Mouse (Mus musculus) MN1 (cell line): ENCODE measurements around the gene Aldh3a2.
A peak's percentile ranks its signal among the peaks of the same experiment; 100 is the strongest.

Experiments used
- DNase-seq: peaks from one replicate; pipeline ENCODE4 v3.0.0-alpha.2; 2016; ENCODE audit warnings: low spot score

Aldh3a2 gene

DNA sequence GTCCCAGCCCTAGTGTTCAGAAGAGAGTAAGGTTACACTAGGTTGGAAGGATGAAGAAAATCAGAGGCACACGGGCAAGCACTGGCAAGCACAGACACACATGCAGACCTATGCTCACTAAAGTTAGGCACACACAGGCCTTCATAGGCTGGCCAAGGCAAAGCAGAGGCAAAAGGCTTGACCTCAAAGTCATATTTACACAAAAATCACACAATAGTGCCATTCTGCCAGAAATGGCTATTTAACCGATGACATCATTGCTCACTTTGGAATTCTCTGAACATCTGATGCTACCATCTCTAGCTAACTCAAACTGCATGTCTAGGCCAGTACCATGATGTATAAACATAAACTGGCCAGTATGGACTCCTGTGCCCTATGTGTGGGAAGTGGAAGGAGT lies 6.7 kb upstream of the Aldh3a2 start:
- DNase-seq = no peak

DNA sequence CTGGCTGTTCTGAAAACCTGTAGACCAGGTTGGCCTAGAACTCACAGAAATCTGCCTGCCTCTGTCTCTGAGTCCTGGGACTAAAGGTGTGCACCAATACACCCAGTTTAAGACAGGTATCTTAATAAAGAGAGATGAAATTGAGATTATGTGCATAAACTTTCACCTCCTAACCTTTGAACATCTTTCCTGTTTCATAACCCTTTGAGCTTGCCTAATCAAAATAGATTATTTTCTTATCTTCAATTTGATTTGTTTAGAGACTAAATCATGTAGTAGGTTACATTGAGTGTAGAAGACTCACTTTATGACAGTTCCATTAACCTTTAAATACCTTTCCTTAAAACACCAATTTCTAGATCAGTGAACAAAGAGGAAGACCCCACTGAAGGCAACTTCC lies 4.3 kb upstream of the Aldh3a2 start:
- no peak for DNase-seq

DNA sequence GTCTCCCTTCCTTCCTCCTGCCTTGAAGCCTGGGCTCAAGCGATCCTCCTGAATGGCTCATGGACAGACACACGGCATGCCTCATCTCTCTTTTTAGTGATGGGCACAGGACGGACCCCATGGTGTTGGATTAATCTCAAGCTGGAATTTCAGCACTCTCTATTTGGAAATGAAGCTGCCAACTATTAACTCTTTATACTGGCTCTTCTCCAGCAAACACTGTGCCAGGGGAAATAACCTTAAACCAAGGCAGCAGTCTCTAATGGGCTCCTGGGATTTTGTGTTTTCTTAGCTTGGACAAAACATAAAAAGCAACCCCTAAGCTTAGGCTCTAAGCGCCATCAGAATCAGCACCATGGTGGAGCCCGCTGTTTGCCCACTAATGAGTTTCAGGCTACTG lies 3.1 kb upstream of the Aldh3a2 start:
- no peak for DNase-seq

DNA sequence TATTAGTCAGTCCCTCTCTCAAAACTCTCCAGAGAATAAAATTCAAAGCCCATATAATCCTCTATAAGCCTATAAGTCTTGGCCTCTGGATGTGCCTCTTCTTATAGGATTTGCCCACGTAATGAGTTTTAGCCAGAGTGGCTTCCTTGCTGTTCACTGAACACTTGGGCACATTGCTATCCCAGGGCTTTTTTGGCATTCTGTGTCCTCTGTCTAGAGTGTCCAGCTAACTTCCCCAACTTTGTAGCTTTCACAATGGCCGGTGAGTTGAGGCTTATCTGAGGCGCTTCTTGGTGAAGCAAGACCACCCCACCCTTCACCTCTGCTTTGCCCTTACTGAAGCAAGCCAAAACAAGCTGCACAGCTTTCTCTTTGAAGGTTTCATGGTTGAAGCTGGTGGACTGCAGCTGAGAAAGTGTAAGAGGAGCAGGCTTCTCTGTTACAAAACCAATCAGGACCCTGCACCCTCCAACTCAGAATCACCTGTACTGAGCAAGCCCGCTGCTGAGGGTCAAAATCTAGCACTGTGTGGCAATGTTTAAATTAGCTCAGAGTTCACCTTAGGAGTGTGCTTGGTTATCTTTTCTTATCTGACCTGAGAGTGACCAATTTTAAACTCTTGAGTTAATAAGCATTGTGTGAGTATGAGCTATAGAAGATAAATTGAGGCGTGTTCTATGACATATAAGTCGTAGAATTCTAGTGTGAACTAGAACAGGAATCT lies 1.5 kb upstream of the Aldh3a2 start:
- no peak for DNase-seq

DNA sequence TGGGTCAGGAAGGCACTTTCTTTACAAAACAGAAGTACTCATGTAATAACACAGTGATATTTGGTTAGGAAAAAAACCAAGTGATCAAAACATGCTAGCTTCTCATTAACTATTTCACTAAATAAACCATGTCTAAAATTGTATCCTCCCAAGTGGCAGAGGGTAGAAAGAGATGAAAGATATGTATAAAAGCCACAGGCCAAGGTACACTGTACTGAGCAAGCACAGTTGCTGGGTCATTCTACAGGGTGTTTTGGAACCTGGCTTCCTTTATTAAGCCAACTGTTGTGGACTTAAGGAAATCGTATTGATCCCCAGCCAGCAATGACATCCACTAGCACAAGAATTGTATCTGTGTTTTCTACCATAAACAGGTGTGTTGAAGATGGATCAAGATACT lies 3.4 kb downstream of the Aldh3a2 start:
- DNase-seq = no peak

DNA sequence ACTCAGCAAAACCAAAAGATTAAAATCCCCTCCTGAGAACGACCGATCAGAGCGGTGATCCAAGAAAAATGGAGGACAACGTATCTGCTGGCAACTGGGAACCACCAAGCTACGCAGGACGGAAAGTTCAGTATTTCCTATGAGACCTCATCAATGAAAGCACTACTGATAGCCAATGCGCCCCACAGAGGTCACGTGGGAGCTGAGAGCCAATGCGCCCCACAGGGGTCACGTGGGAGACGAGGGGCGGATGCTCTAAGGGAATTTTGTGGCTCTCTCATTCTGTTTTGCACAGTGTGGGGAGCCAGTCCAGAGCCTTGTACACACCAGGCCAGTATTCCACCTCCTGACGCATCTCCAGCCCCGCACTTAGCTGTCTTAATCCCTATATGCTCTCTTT lies 4.7 kb downstream of the Aldh3a2 start:
- DNase-seq = no peak

DNA sequence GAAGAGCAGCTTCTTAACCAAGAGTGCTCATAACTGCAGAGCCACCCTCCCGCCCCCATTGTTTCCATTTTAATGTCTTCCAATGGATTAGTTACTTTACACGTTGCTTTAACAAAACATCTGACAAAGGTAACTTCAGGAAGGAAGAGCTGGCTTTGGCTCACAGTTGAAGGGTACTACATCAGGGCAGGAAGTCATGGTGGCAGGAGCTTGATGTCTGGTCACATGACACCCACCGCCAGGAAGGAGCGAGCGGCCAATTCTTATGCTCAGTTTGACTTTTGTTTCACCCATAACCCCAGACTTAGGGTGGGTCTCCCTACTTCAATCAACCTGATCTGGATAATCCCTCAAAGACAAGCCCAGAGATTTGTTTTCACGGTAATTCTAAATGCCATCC lies 8.2 kb downstream of the Aldh3a2 start:
- no peak for DNase-seq

DNA sequence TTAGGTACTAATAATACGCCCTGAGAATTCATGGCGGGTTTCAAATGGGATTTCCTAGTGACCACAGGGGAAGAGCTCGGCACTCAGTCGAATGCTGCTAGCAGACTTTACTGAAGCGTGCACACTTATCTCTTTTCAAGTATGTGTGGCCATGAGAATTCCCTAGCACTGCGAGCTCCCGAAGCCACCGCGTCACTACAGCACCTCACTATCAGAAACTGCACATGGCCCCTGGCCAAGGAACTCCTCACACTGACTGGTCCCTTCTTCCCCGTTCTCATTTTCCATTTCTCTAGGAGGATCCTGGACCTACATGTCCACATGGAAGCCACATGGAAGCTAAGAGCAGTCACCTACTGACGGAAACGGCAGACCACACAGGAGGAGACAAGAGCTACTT lies 14.5 kb downstream of the Aldh3a2 start:
- no peak for DNase-seq

DNA sequence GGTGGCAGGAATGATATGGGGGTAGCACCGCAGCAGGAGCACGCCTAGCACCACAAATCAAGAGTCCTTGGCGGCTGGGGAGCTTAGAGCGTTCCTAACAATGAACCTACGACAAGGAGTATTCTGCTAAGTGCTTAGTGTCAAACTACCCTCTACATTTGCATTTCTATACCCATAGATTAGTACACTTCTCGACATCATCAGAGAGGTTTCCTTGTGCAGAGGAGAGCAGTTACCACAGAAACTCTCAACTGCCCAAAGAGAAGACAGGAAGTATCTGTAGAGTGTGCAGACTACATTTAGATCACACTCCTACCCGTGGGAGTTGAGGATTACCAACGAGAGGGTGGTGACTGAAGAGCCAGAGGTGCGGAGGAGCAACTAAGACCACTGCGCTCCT lies 15.5 kb downstream of the Aldh3a2 start:
- no peak for DNase-seq

DNA sequence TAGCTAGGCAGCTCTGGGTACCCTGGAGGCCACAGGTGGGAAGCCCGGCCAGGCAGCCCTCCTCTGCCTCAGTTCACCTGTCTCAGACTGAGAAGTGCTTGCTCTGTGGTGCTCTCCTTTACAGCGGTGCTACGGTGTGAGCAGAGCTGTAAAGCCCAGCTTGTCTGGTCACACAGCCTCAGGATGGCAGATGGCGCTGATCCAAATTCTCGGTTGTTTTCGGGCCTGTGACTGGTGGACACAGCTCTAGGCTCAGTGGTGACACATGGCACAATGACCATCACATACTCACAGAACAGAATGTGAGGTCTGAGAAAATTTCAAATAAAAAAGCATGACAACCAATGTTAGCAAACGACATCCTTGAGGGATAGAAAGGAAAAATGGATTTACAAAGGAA lies 22.9 kb downstream of the Aldh3a2 start:
- DNase-seq = no peak

DNA sequence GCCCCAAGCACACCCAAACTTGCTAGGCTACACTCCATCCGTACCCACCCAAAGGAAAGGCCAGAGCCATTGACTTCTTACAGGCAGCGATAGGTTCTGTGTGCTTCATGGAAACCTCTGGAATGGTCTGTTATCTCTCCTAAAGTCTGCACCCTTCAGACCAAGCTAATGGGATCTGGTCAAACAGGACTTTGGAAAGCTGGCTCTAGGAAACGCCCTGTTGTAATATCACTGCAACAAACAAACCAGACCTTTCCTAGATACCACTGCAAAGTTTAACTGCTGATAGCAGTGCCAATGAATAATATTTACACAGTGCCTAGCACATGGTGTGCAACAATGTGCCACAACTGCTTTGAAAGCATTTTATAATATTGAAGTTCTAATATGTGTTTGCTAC lies 31.2 kb downstream of the Aldh3a2 start:
- no peak for DNase-seq

DNA sequence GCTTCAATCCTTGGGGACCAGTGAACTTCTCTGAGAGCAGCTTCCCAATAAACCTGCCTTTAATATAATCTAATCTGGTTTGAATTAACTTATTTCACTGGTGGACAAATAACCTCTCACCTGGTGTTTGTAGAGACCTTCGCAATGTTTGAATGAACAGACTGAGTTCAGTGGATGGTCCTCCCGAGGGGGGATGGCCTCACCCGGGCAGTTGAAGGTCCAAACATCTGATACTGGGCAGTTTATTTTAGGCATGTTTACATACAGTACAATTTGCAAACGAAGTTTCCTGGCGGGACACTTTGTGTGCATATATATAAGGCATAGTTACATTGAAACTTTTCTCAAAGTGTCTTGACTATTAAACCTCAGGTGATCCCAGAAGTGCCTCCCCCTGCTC lies 33.1 kb downstream of the Aldh3a2 start:
- no peak for DNase-seq

DNA sequence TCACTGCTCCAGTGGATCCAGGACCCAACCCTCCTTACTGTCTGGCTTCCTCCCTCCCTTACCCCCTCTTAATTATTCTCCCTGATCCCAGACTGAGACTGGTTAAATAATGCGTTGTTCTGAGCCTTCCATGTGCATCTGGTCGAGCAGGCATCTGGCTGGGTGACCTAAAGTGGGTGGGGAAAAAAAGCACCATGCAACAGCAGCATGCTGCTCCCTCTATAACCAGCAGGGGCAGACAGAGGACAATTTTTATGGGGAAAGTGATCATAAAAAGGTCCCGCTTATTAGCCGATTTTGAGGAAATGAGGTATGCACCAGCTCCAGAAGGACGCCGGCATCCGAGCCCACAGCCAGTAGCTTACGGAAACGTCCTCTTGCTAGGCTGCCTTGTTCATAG lies 35.9 kb downstream of the Aldh3a2 start:
- peak; percentile 93 for DNase-seq

DNA sequence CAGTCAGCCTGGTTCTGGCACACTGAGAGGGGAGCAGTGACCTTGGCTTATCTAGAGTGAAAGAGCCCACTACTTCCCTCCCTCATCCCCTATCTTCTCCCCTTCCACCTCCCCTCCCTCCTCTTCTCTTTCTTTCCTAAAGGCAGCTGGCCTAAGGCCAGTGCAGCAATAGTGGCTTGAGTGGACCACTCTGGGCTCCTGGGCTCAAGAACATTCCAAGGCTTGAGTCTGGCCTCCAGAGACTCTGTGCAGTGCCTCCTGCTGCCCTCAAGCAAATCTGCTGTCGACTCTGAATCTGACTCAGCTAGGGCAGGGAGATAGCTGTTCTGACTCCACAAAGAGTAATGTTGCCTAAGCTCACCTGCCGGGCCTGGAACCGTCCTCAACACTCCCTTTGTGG lies 38.9 kb downstream of the Aldh3a2 start:
- DNase-seq = no peak

DNA sequence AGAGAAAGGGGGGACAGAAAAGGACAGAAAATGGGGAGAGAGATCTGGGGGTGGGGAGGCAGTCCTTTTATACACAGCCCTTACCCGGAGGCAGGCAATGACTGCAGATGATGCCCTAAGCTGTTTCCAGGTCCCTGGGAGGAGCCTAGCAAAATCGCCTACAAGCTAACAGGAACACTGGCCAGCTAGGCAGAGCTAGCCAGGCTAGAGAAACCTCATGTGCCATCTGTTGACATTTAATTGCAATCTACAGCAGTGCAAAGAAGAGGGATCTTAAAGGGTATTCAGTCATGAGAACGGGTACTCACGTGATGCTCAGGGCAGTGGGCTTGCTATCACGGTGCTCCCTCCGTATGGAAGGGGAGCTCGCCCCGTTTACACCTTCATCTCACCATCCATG lies 39.4 kb downstream of the Aldh3a2 start:
- DNase-seq = no peak

DNA sequence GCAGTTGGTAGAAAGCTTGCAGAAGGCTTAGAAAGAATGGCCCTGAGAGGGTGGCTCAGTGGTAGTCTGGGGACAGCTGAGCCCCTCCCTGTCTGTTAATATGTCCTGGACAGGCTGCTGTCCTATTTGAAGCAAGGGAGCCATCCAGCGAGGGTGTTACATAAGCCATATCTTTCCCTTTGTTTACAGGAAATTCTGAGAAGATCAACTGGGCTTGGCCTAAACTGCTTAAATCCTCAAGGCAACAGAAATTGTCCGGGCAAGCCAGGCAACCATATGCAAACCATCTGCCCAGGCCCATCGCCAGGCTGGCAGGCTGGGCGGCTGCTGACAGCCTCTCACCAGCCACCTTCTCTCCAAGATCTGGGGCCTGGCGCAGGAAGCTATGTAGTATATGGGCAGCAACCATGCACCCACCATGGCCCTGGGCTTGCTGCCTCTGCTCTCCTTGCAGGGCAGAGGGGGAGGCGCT lies 41.3 kb downstream of the Aldh3a2 start:
- DNase-seq = peak; percentile 21

DNA sequence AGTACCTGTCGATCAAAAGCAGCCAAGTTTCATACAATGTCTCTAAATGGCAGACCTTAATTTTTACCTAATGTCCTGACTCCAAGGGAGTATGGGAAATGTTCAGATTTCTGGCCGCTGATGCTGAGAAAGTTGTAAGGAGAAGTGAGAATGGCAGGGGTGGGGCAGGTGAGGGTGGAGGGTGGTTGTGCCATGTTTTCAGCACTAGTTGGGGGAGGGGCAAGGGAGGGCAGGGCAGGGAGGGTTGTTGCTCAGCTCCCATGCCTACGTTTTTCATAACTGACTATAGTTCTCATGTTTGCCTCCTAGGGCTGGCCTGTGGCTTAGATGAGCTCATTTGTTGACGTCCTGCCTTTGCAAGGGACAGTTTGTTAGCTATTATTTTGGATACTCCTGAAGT lies 41.8 kb downstream of the Aldh3a2 start:
- DNase-seq = no peak

DNA sequence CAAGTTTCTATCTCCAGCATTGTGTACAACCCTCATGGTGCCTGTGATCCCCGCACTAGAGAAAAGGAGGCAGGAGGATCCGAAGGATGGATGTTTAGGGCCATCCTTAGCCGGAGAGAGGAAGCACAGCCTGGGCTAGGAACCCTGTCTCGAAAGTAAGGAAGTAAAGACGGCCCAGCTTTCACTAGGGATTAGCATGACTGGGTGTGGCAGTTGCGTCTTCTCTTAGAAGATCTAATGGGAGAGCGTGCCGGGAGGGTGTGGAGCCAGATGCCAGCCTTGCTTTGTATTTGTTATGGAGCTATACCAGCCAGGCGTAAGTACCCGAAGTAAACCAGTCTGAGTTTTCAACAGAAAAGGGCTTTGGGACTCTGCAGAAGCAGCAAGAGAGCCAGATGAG lies 42.4 kb downstream of the Aldh3a2 start:
- DNase-seq = no peak

DNA sequence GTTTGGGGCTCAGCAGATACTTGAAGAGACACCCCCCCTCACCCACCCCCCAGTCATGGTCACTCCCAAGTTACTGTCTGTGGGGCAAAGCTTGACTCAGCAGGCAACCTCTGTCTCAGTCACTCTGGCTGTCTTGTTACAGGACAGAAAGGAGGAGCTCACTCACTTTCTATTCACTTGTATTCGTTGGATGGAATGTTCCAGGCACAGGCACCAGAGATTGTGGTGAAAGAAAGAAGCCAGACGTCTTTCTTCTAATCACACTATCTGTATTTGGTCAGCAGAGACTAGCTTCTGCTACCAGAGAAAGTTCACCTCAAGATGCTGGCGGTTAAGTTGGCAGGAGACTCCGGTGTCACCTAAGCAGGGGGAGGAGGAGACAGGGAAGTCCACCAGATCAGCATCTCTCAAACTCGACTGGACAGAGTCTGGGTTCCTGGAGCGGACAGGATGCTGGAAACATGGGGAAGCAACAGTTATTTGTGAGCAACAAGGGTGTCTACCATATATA lies 43.0 kb downstream of the Aldh3a2 start:
- peak; percentile 66 for DNase-seq

DNA sequence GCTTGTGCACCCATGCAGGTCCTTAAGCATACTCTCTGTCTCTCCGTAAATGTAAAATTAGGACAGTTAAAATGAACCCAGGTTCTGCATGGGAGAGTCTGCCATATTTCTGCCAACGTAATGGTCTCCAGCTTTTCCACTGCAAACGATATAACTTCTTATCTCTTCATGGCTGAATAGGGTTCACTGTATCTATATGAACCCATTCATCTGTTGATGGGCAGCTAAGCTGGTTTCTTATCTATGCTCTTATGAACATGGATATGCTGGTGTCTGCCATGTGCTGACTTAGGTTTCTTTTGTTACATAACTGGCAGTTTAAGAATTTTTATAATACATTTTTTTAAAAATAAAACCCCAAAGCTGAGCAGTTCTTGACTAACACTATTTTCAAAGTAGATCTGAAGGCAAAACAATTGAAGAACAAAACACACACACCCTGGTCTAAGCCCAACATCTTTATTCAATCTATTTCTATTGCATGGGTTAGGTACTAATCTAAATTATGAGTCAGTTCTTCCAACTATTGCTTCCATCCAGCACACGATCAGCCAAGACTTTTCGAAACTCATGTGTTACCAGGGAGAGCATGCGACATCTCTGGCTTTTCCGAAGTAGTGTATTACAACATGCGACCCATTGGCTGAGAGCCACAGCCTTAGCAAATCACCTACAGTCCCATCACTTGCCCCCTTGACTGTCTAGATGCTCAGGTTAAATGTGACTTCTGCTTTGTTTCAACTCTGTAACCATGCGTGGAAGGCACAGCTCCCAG lies 44.1 kb downstream of the Aldh3a2 start:
- no peak for DNase-seq

DNA sequence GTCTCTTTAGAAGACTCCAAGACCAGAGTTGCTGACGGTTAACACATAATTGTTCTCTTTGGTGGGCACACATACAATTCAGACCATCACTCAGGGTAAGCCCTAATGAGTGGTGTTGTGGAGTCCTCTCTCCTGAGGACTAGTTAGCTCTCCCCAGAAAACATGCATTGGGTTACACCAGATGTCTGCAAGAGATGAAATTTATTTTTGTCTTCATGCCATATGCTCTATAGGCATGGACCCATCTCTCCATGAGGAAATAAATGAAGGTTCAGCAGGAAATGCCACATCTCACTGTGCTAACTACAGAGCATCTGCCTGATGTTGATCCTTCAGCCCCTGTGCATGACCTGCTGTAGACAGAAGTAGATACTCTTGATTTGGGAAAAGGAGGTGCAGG lies 45.3 kb downstream of the Aldh3a2 start:
- DNase-seq = no peak

DNA sequence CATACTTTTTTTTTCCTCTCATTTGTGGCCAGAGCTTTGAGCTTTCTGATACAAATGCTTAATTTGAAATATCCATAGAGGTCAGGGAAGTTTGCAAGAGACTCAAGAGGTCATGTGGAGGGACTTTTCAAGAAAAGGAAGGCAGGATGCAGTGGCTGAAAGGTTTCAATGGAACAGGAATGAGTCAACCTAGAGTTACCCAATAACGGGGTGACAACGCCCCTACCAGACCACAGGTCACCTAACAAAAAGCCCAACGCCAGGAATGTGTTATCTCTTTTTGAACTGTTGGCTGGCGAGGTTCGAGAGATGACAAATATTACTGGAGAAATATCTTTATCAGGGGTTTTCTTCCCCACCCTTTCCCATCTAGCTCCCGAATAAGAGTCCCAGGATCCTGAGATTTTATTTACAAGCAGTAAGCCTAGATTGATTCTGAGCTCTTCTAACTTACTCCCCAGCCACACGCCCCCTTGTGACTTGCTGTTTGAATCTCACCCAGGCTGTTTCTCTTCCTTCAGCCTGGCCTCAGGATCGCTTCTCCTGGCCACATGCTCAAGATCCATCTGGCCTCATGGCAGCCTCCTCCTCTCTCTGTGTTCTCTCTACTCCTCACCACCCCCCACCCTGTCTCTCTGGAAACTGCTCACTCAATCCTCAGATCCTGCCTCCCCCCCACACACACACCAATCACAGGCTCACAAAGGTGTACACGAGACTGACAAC lies 46.9 kb downstream of the Aldh3a2 start:
- DNase-seq = no peak

DNA sequence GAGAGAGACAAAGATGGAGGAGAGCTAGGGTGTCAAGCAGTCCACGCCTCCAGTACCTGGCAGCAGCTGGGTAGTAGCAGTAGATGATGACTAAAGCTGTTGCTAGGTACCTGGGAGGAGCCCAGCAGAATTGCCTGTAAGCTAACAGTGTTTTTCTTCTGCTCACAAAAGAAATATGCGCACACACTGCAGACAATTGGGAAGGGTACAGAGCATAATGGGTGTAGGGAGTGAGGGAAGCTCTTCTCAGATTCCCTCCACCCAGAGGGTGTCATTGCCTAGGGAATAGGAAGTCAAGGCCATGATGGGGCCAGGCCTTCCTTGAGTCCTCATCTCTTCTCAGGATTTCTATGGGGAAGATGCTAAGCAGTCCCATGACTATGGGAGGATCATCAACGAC lies 51.3 kb downstream of the Aldh3a2 start:
- no peak for DNase-seq
